Mouse (Mus musculus) forebrain, embryonic 15.5 days (tissue): ENCODE measurements around the gene Efcab3. TPM values are rescaled to one million over a fixed set of nuclear protein-coding genes. Genes with fewer than 3 reads are reported as not detected.
"Not testable (repeated sequence)": the region's sequence is repeated elsewhere in the genome, so short reads cannot be mapped to it uniquely, and the experiment has no call there.

ENCODE experiments used
- ATAC-seq: fragments of 200-750 bp; cut with Nextera tagmentation; replicated peaks from 2 replicates; pipeline ENCODE4 v1.8.0; 2017; ENCODE audit warnings: mild to moderate bottlenecking, moderate TSS enrichment, moderate library complexity
- H3K27ac ChIP-seq: fragments of 300-500 bp; sonication (generic); replicated peaks from 2 replicates; pipeline ENCODE4 v1.5.1; 2015; ENCODE audit warnings: mild to moderate bottlenecking, inconsistent platforms
- H3K27me3 ChIP-seq: fragments of 300-500 bp; sonication (generic); 2 replicates; pipeline ENCODE4 v1.6.1; 2015; ENCODE audit warnings: inconsistent platforms
- H3K36me3 ChIP-seq: fragments of 300-500 bp; sonication (generic); 2 replicates; pipeline ENCODE4 v1.6.1; 2015; ENCODE audit warnings: mild to moderate bottlenecking, inconsistent platforms
- H3K4me1 ChIP-seq: fragments of 300-500 bp; sonication (generic); 2 replicates; pipeline ENCODE4 v1.6.1; 2015; ENCODE audit warnings: inconsistent platforms
- H3K4me2 ChIP-seq: fragments of 300-500 bp; sonication (generic); replicated peaks from 2 replicates; pipeline ENCODE4 v1.6.1; 2015; ENCODE audit warnings: mild to moderate bottlenecking, inconsistent platforms
- H3K4me3 ChIP-seq: fragments of 300-500 bp; sonication (generic); 2 replicates; pipeline ENCODE4 v1.5.1; 2015; ENCODE audit warnings: mild to moderate bottlenecking, inconsistent platforms
- H3K9ac ChIP-seq: fragments of 300-500 bp; sonication (generic); replicated peaks from 2 replicates; pipeline ENCODE4 v1.6.1; 2015; ENCODE audit warnings: mild to moderate bottlenecking, inconsistent platforms
- H3K9me3 ChIP-seq: fragments of 300-500 bp; sonication (generic); 2 replicates; pipeline ENCODE4 v1.6.1; 2016; ENCODE audit warnings: inconsistent platforms
- WGBS: fragments of 180-500 bp; shearing (Covaris S2); methylation state at CpG from one replicate; pipeline ENCODE4 v1.1.7; 2015; ENCODE audit warnings: mixed read lengths; 5-methylcytosine and 5-hydroxymethylcytosine counted together
- polyA plus RNA-seq: library from polyadenylated mRNA; unstranded; fragments of >200 nt; fragmentation: Nextera tagmentation; extraction: Ambion mirVana; gene quantifications from 2 replicates; pipeline ENCODE4 v1.2.1, GENCODE M21; 2015

The Efcab3 gene
- polyA plus RNA-seq, result not detected in 2 replicates

DNA sequence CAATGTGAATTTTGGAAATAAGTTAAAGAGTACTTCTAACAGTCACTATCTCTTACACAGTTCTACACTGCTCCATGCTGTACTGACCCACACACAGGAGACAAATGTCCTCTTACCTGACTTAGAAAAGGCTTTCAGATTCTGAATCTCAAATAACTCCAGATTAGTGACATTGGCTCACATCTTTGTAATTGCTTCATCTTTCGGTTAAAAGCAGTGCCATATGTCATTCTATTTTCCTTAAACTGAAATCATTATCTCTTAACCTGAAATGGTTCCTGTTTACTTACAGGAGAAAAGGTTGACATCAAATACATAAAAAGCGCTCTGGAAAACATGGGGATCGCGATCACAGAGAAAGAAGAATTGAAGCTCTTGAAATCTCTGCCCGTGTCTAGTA, at the start of gene Efcab3:
TSS of gene Efcab3 (plus strand) at position 301 of the 400 bp plus-strand sequence.
- H3K9me3 ChIP-seq, result no peaks in the 10 kb centered on the region
- 87% methylated on average over 5 of the region's 5 CpGs for WGBS
- no peak for ATAC-seq
- H3K4me3 ChIP-seq, result no peak within 1 kb of the TSS
- no peaks in the 10 kb centered on the region for H3K4me1 ChIP-seq
- no peak within 1 kb of the TSS for H3K9ac ChIP-seq
- H3K27me3 ChIP-seq, result no peaks in the 10 kb centered on the region
- H3K36me3 ChIP-seq, result no peaks in the 10 kb centered on the region
- no peak within 1 kb of the TSS for H3K27ac ChIP-seq
- no peak within 1 kb of the TSS for H3K4me2 ChIP-seq

- H3K36me3 ChIP-seq, result no peaks in the 10 kb centered on the region
- no peak overlapping the region for H3K27ac ChIP-seq
- no peaks in the 10 kb centered on the region for H3K9me3 ChIP-seq
- no peak overlapping the region for H3K4me3 ChIP-seq
- H3K27me3 ChIP-seq, result no peaks in the 10 kb centered on the region
- no peak overlapping the region for H3K9ac ChIP-seq
- no peak for ATAC-seq
- H3K4me2 ChIP-seq, result no peak overlapping the region
- no peaks in the 10 kb centered on the region for H3K4me1 ChIP-seq
- WGBS, result 78% methylated on average over 7 of the region's 7 CpGs
Observed at GRCm38 (mm10) chr11:105021071-105021470, 42.3 kb upstream of the Efcab3 start.

- Histone ChIP-seq H3K27me3 (no peaks in the 10 kb centered on the region), H3K36me3 (no peaks in the 10 kb centered on the region), H3K4me2 (no peak overlapping the region), H3K4me1 (no peaks in the 10 kb centered on the region), H3K9me3 (no peaks in the 10 kb centered on the region), H3K27ac (no peak overlapping the region), H3K9ac (no peak overlapping the region), H3K4me3 (no peak overlapping the region)
- WGBS, result 72% methylated on average over 6 of the region's 6 CpGs
- ATAC-seq, result no peak
Observed at GRCm38 (mm10) chr11:105028744-105029348, 34.5 kb upstream of the Efcab3 start.

GRCm38 (mm10) chr11:105029525-105029924, 33.9 kb upstream of the Efcab3 start:
- Histone ChIP-seq H3K27me3 (no peaks in the 10 kb centered on the region), H3K27ac (no peak overlapping the region), H3K36me3 (no peaks in the 10 kb centered on the region), H3K9me3 (no peaks in the 10 kb centered on the region), H3K4me1 (no peaks in the 10 kb centered on the region), H3K4me3 (no peak overlapping the region), H3K9ac (no peak overlapping the region), H3K4me2 (no peak overlapping the region)
- ATAC-seq, result no peak
- WGBS, result 89% methylated on average over 8 of the region's 8 CpGs

DNA sequence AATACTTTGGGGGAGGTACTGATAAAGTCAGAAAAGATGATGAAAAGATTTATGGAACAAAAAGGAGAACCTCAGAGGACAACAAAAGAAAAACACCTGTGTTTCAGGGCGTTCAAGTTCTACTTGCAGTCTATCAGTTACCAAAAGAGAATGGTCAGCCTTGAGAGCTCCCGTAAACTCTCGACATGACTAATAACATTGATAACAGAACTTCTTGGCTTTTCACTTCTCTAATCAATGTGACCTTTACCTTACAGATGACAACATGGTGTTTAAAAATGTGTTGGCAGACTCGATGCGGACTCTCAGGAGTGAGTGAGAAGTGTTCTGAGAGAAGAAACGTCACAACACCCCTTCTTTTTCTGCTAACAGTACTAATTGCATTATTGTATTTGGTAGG, 33.2 kb upstream of the Efcab3 start:
- no peak for ATAC-seq
- no peaks in the 10 kb centered on the region for H3K36me3 ChIP-seq
- H3K27ac ChIP-seq, result no peak overlapping the region
- H3K4me3 ChIP-seq, result no peak overlapping the region
- no peaks in the 10 kb centered on the region for H3K27me3 ChIP-seq
- no peak overlapping the region for H3K4me2 ChIP-seq
- WGBS, result 85% methylated on average over 6 of the region's 6 CpGs
- no peaks in the 10 kb centered on the region for H3K4me1 ChIP-seq
- no peak overlapping the region for H3K9ac ChIP-seq
- H3K9me3 ChIP-seq, result no peaks in the 10 kb centered on the region

DNA sequence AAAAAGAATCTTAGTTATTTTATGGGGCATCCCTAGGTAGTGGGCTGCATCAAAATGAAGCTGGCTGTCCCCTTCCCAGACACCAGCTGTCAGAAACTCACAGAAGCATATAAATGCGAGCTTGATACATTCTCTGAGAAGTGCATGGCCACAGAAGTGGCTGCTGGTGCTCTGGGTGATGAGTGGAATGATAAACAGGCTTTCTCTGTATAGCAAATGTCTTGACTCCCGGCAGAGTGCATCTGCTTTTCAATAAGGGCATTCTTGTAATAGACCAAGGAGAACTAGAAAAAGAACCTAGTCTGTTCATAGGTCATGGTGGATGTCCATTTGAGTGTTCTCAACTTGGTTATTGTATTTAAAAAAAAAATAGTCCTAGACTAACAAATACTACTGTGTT, 32.3 kb upstream of the Efcab3 start:
- Histone ChIP-seq H3K9me3 (no peaks in the 10 kb centered on the region), H3K27me3 (no peaks in the 10 kb centered on the region), H3K36me3 (no peaks in the 10 kb centered on the region), H3K9ac (no peak overlapping the region), H3K4me3 (no peak overlapping the region), H3K4me1 (no peaks in the 10 kb centered on the region), H3K27ac (no peak overlapping the region), H3K4me2 (no peak overlapping the region)
- no peak for ATAC-seq
- WGBS, result 62% methylated on average over 2 of the region's 2 CpGs

DNA sequence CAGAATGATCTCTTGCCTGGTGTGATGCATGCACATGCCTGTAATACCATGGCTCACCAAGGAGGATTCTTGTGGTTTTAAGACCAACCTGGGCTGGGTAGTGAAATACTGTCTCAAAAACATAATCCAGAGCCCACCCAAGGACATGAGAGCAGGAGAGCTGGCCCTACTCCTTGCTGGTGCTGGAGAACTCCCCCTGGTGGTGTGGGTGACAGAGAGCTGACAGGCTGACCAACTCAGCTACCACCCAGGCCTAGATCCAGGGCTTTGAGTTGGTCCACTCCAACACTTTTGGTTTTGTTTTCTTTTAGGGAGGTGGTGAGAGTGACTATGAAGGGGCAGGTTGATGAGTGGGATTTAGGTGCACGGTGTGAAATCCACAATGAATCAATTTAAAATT, 28.3 kb upstream of the Efcab3 start:
- 96% methylated on average over 1 of the region's 1 CpGs for WGBS
- Histone ChIP-seq H3K4me2 (no peak overlapping the region), H3K4me1 (no peaks in the 10 kb centered on the region), H3K27me3 (no peaks in the 10 kb centered on the region), H3K9ac (no peak overlapping the region), H3K4me3 (no peak overlapping the region), H3K27ac (no peak overlapping the region), H3K9me3 (no peaks in the 10 kb centered on the region), H3K36me3 (no peaks in the 10 kb centered on the region)
- ATAC-seq, result no peak

DNA sequence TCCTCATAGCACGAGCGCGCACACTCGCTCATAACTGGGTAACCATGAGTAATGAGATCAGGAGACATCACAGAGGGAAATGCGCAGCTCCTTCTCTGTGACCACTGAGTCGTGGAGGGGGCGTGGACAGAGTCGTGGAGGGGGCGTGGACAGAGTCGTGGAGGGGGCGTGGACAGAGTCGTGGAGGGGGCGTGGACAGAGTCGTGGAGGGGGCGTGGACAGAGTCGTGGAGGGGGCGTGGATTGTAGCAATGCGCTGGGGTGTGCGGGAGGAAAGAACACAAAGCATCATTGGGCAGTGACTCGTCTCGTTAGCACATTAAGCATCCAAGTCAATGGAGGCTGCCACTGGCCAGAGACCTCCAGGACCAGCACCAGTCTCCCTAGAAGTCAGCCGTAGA, 49.1 kb downstream of the Efcab3 start:
- ATAC-seq, H3K27me3 ChIP-seq, H3K4me2 ChIP-seq, H3K27ac ChIP-seq, H3K4me3 ChIP-seq, H3K4me1 ChIP-seq, H3K9ac ChIP-seq, H3K36me3 ChIP-seq, H3K9me3 ChIP-seq: not testable (repeated sequence)
- WGBS, result 79% methylated on average over 22 of the region's 22 CpGs

- H3K4me3 ChIP-seq, result no peak overlapping the region
- H3K4me1 ChIP-seq, result no peaks in the 10 kb centered on the region
- WGBS, result 91% methylated on average over 7 of the region's 7 CpGs
- no peak for ATAC-seq
- H3K9ac ChIP-seq, result no peak overlapping the region
- H3K27me3 ChIP-seq, result no peaks in the 10 kb centered on the region
- no peak overlapping the region for H3K27ac ChIP-seq
- H3K9me3 ChIP-seq, result no peaks in the 10 kb centered on the region
- no peak overlapping the region for H3K4me2 ChIP-seq
- H3K36me3 ChIP-seq, result no peaks in the 10 kb centered on the region
Observed at GRCm38 (mm10) chr11:105117814-105118213, 54.4 kb downstream of the Efcab3 start.

GRCm38 (mm10) chr11:105120551-105121061, 57.2 kb downstream of the Efcab3 start:
- no peaks in the 10 kb centered on the region for H3K27me3 ChIP-seq
- no peaks in the 10 kb centered on the region for H3K9me3 ChIP-seq
- H3K4me2 ChIP-seq, result no peak overlapping the region
- no peak overlapping the region for H3K4me3 ChIP-seq
- H3K27ac ChIP-seq, result no peak overlapping the region
- WGBS, result 17% methylated on average over 4 of the region's 4 CpGs
- no peak overlapping the region for H3K9ac ChIP-seq
- ATAC-seq, result no peak
- H3K4me1 ChIP-seq, result no peaks in the 10 kb centered on the region
- H3K36me3 ChIP-seq, result no peaks in the 10 kb centered on the region

DNA sequence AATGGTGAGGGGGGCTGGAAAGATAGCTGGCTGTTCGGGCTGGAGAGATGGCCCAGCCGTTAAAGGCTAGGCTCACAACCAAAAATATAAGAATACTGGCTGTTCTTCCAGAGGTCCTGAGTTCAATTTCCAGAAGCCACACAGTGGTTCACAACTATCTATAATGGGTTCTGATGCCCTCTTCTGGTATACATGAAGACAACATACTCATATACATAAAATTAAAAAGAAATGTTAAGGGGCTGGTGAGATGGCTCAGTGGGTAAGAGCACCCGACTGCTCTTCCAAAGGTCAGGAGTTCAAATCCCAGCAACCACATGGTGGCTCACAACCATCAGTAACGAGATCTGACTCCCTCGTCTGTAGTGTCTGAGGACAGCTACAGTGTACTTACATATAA, 58.4 kb downstream of the Efcab3 start:
- WGBS, result 81% methylated on average over 5 of the region's 5 CpGs
- H3K27ac ChIP-seq, ATAC-seq, H3K27me3 ChIP-seq, H3K4me2 ChIP-seq, H3K4me3 ChIP-seq, H3K9ac ChIP-seq, H3K36me3 ChIP-seq, H3K4me1 ChIP-seq, H3K9me3 ChIP-seq: not testable (repeated sequence)

DNA sequence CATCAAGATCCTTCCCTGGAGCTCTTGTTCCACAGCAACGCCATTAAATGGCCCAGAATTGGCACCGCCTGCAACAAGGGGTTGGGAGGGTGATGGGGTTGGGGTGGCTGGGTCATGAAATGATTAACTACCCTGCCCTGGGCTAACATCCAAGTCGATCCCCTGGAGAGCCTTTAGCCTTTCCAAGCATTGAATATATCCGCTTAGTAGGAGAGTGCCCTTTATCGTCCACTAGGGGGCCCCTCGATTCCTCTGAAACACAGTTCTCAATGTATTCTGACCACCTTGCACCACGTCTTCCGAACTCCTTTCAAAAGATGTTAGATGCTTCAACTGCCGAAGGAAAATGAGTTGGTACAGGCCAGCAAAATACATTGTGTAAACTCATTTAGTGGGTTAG, 60.6 kb downstream of the Efcab3 start:
- no peaks in the 10 kb centered on the region for H3K36me3 ChIP-seq
- H3K4me3 ChIP-seq, result no peak overlapping the region
- H3K4me1 ChIP-seq, result peaks cover 11% of the 10 kb centered on the region
- ATAC-seq, result no peak
- WGBS, result 6% methylated on average over 9 of the region's 9 CpGs
- H3K27me3 ChIP-seq, result no peaks in the 10 kb centered on the region
- no peak overlapping the region for H3K9ac ChIP-seq
- H3K27ac ChIP-seq, result no peak overlapping the region
- H3K4me2 ChIP-seq, result no peak overlapping the region
- H3K9me3 ChIP-seq, result no peaks in the 10 kb centered on the region
